Mouse (Mus musculus) inflammation-experienced regulatory T-cells, adult 6 months (primary cell): ENCODE data around the gene Epha6. TPM values are rescaled to one million over a fixed set of nuclear protein-coding genes. Genes with fewer than 3 reads are reported as not detected.

Experiments used
- ATAC-seq: one replicate; pipeline ENCODE4 v1.8.0; 2017
- polyA plus RNA-seq, 3 experiments: library from polyadenylated mRNA; unstranded; fragments of 100-300 nt; shearing (Covaris generic); gene quantifications; one replicate each; pipeline ENCODE4 v1.2.1; 2017

Epha6 gene
- polyA plus RNA-seq, 3 experiments from 2014 or later: not detected

DNA sequence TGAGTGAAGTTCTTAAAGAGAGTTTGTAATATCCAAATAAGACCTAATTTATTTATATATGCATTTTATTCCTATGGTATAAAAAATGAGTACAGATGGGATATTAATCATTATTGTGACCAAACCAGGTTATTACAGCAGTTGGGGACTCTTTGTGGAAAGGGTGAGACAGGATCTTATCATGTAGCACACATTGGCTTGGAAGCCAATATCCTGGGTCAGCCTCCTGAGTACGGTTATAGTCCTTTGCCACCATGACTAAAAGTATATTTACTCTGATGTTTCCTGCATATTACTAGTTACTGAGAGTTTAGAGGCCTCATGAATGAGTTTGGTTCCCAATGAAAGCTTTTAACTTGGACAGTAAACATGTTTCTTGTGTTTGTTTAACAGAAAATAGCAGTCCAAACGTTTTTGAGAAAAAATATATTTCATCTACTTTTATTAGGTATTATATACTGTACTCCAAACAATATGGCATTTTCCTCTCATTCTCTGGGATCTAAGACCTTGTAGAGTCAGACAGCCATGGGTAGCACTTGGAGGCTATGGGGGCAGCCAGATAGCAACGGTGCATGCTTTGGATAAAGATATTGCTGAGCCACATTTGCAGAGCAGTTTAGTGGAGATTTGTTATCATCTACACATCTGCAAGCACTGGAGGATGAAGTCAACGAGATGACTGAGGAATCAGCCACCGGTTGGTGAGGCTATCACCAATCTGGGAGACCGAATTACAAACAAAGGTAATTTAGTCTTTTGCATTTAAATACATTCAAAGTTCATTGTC lies 340.4 kb downstream of the Epha6 start:
- no peak for ATAC-seq

DNA sequence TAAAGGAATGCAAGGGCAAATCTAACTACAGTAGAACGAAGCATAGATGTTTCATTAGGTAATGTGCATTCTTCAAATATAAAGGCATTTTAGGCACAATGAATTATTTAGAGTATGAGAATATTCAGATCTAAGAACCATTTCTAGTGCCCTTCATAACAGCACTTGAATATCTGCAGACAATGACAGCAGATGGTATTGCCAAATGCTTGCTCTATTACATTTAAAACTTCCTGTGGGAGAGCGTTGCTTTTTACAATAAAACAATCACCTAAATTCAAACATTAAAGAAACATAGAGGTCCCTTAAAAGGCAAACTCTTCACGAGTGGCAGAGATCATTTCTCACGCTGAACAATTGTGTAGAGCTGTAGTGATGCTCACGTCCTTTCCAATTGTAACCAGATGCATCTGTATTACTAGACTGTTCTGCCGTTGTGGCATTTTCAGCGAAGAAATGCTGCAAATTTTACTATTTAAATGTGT lies 347.1 kb downstream of the Epha6 start:
- no peak for ATAC-seq

DNA sequence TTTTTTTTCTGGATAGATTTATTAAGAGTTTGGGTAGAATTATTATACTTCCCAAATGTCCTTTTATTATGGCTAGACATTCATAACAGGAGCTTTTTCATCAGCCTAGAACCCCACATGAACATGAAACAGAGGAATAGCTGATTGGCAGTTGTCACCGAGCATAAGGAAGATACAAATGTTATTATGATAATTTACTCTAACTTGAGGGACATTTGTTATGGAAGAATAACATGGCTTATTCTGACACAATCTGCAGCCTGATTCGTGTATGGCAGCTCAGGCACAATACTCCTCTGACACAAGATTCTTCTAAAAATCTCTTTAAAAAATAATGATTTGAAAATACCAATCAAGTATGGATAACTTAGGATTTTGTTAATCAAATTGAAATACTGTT lies 347.7 kb downstream of the Epha6 start:
- ATAC-seq: no peak

DNA sequence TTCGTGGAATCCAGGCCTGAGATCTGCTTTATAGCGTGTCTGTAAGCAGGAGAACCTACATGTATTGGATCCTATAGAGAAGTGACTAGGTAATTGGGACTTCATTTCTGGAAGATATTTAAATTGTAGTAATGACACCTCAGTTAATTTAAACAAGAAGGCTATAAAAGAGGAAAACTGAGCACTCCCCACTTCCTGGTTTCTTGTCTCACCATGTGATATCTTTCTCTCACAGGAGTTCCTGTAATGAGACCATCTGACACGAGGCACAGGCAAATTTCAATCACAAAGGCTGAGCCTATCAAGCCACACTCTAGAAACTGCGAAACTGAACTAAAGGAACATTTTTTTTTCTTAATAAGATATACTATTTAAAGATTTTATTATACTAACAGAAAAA lies 348.3 kb downstream of the Epha6 start:
- no peak for ATAC-seq

DNA sequence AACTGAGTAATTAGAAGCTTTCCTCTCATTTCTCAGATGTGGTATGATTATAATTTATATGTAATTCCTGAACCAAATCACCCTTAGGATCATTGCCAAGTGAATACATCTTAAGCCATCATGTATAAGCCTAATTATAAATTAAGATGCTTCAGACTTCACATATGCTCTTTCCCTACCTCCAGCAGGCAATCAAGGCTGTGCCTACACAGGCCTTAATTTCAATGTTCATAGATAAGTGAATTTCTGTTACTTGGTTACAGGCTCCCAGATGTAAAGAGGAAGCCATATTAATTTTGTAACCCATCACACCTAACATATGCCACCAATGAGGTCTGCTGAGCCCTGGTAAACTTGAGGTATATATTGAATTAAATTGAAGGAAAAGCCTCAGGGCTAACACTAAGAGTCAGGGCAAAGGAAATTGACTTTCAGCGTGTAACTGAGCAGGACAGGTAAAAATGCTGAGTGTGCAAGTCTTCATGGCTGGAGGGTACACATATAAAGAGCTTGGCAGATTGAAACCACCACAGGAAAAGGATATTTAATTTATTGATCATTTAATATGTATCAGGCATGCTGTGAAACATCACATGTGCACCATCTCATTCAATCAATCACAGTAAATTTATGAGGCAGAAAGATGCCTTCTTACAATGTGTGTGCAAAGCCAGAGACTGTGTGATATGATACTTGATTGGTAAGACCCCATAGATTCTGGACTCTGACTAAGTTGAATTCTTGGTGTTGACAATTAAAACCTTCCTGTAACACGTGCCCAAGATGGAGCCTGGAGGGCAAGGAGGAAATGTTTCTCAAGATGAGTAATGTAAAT lies 365.8 kb downstream of the Epha6 start:
- no peak for ATAC-seq

DNA sequence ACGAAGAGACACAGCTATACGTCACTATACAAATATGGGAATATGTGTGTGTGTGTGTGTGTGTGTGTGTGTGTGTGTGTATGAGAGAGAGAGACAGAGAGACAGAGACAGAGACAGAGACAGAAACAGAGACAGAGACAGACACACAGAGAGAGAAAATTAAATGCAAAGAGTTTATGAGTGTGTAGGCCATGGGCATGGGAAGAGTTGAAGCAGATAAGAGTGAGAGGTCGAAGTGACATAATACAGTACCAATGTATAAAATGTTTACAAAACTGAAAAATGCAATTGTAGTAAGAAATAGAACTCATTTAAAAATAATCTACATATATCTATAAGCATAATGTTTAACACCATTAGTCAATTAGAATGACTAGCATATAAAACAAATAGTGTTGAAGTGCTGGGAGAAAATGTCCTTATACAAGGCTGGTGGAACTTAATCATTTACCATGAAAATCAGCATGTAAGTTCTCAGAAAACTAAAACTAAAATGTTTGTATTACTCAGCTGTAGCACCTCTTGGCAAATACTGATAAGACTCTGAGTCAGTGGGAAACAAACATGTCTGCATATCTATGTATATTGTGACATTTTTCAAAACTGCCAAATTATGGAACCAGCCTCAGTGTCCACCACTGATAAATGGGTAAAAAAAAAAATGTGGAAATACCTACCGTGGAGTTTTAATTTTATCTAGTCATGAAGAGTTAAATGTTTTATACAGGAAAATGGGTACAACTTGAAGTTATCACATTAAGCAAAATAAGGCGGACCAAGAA lies 371.2 kb downstream of the Epha6 start:
- ATAC-seq: no peak

DNA sequence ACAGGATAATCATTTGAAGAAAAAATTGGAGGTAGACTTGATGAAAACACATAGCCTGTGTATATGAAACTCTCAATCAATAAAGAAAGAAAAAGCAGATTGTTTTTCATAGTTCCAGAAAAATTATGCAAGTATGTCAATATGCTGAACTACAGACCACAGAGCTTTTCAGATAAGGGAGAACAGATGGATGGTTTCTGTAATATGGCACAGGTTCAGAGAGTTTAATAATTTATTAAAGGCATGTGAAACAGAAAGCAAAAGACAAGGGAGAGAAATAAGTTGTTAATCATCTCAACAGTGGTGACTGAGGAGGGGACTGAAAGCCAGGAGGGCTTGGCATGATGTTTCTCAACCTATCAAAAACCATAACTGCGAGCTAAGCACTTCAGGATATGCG lies 372.3 kb downstream of the Epha6 start:
- ATAC-seq: no peak

DNA sequence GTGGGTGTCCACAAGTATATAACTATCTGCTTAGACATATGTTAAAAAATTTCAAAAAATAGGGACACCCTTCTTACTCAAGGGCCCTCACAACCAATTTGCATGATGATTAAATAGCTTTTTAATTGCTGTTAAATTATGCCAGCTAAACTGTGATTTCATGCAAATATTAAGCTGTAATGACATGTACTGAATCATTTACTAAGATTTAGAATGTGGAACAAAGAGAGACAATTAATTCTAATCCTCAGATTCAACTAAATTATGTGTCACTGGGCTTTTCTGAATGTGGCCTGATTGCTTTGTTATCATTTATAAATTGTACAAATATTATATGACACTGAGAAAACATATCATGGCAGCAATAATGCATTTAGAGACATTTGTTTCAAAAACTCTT lies 396.2 kb downstream of the Epha6 start:
- ATAC-seq: no peak

DNA sequence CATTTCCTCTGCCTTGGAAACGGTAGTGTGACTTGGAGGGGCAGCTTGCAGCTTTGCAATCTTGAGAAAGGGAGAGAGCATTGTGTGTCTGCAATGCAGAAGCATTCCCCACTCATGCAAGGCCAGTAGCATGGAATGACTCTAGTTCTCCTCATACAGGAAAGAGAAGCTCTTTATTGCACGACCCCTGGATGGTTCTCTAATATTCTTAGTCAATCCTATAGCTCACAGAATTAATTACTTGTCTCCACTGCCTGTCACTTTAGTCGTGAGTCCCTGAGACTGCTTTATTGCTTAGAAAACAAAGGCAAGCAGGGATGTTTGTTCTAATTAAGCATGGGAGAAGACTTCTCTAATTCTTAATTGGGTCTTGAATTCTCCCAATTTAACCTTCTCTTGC lies 429.8 kb downstream of the Epha6 start:
- no peak for ATAC-seq

DNA sequence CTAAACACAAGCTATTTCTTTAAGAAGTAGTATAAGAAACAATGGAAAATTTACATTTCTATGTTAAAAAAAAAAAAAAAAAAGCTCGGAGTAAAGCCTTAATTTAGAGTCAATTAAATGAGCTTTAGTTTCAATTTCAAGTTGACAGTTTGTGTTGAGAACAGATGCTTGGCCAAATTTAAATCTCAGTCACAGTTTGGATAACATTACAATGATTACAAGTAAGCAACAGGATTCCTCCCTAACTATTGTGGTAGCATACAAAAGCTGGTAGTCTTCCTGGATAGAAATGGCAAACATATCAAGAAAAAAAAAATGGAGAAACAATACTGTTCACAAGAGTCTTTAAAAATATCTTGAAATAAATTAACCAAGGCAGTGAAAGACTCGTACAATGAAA lies 452.9 kb downstream of the Epha6 start:
- no peak for ATAC-seq

DNA sequence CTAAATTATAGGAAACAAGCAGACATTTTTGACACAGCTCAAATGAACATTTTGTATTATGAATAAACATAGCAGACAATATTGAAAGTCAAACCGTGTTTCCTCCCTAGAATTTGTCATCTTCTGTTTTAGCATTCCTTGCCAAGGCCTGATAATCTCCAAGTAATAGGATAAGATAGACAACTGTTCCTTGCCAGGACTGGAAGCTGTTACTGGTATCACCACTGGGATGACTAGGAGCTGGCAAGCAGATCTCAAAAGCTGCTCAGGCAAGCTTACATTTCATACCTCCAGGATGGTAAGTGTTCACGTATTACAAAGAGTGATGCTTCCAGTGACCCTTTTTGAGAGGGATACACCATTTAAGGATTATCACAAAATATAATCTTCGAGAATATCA lies 461.0 kb downstream of the Epha6 start:
- no peak for ATAC-seq

DNA sequence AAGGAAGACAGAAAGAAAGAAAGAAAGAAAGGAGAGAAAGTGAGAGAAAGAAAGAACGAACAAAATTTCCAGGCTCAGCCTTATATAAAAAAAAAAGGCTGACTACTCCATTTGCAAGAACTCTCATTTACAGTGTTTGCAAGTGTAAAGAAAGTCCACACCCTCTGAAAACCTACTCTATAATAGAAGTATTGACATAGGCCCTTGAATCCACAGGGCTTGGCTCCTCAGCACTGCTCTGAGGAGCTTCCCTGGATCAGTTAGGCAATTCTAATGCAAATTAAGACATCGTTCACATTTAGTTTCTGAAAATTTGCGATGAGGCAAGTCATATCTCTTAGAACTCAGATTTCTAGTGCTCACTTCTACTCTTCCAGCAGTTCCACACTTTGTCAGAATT lies 483.9 kb downstream of the Epha6 start:
- no peak for ATAC-seq

DNA sequence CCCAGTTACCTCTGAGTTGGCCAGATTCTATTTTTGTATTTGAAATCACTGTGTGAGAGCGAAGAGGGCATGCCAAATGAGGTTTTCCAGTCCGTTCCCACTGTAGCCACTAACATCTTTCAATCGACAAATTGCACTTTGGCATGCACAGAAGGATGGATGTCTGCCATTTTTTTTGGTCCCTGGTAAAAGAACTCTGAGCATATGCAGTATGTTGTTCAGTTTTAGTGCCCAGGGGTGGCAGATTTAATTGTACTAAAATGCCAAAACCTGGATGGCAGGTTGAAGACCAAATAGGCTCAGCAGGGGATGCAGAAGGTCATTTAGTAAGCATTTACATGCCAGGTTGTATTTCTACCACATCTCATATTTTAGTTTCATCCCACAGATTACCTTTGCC lies 503.1 kb downstream of the Epha6 start:
- ATAC-seq: no peak

DNA sequence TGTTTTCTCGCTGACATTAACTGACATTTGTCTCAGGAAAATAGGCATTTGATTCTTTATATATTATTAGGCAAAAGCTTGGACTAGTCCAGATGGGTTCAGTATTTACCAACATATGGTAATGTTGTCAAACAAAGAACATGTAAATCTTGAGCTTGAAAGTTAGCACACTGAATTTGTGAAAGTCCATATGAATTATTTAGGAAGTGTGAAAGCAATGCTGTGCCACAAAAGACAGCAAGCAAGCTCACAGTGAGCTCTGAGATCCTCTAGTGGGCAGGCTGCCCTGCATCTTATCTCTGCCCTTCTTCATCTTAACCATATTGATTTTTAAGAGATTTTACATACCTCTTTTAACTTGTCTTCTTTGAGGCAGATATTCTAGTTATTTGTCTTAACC lies 510.0 kb downstream of the Epha6 start:
- no peak for ATAC-seq

DNA sequence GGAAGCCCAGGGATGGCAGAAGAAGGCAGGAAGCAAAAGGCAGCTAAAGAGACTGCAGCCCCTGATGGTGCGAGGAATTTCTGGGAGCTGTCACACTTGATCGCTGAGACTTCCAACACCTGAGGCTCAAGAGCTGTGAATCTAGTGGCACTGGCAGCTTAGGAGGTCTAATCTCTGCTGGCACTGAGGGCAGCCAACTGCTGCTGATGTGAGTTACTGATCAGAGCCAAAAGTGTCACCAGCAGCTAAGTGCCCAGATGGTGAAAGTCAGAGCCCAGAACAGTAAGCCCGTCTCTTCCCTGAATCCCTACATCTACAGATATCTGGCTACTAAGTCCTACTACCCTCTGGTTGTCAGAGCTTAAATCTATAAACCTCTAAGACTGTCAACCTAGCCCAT lies 518.4 kb downstream of the Epha6 start:
- ATAC-seq: no peak

DNA sequence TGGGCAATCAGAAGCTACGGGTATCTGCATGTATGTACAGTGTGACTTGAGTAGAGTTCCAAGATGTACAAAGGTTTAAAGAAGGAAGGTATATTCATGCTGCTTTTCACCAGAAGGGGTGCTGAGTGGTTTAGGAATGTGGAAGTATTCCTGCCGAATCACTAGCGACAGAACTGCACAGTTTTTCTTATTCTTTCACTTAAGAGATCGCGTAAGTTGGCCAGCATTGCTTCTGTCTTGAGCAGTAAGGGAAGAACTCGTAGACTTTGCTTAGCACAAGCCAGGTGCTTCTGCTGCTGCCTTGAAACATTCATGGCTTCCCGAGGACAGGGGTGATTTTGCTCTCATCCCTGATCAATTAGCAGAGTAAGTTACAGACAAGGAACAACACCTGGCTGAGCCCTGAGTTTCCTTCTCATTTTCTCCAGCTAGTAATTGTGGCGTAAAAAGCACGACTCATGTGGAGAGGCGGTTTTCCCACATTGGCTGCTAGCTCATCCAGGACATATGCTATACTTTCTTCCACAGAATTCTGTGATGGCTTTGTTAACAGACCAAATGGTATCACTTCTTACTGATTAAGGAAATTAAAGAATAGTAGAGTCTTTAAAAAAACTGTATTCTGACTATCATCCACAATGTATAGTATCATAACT lies 534.7 kb downstream of the Epha6 start:
- ATAC-seq: no peak

DNA sequence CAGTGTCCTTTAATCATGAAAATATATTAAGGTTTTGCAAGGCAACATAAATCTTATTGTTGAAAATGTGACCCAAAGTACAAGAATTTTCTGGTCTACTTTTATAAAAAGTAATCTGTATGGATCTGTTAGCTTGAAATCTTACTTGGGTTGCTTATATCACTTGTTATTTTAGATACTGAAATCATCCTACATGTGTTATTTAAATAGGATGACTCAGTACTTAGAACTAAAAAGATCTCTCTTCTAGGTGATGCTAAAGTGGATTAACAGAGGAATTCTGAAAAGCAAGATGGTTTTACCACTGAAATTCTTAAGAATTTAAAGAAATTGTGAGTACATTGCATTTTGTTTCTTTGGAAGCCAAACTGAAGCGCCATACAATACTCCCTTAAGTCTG lies 561.5 kb downstream of the Epha6 start:
- ATAC-seq: no peak

DNA sequence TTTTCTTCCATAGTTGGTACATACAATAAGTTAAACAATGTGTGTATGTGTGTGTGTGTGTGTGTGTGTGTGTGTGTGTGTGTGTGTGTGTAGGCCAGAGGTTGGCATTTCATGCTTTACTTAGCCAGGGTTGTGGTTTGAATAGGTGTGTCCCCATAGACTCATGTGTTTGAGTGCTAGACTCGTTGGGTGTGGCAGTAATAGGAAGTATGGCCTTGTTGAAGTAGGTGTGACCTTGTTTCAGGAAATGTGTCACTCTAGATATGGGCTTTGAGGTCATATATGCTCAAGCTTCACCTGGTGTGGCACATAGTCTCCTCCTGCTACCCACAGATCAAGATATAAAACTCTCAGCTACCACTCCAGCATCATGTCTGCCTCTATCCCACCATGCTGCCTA lies 577.0 kb downstream of the Epha6 start:
- no peak for ATAC-seq

DNA sequence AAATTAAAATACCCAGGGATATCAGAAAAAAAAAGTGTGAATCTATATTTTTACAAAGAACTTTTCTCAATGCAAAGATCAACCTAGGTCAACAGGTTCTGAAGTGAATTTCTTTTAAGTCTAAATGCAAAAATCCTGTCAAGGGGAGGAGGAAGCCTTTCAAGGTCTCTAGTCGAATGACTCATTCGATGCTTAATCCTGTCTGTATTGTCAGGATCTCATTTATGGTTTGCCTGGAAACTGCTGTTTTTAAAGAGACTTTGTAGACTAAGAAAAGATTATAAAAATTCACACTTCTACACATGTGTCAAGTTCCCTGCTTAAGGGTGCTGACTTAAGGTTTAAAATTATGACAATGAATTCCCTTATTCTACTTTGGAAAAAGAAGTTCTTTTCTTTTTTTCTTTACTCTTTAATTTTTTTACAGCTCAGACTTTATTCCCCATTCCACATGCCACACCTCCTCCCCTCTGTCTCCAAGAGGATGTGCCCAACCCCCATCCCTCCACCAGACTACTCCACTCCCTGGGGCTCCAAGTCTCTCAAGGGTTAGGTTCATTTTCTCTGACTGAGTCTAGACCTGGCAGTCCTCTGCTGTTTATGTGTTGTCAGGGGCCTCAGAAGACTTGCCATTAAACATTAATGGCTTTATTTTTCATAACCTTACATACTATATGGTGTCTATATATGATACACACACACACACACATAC lies 598.3 kb downstream of the Epha6 start:
- ATAC-seq: no peak

DNA sequence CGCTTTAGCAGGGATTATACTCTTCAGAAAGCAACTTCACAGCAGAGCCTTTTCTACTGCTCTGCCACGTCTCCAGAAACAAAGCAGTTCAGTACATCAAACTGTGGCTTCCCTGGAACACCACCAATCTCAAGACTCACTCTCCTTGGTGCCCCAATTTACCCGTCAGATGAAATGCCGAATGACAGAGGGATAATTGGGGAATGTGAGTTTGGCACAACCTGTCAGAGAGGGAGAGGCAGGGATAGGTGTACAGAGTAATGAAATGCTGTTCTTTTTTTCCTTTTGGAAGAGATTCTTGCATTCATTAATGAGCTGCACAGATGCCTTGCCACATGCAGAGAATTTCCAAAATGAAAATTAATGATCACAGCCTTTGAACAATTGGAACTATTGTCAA lies 635.5 kb downstream of the Epha6 start:
- no peak for ATAC-seq

DNA sequence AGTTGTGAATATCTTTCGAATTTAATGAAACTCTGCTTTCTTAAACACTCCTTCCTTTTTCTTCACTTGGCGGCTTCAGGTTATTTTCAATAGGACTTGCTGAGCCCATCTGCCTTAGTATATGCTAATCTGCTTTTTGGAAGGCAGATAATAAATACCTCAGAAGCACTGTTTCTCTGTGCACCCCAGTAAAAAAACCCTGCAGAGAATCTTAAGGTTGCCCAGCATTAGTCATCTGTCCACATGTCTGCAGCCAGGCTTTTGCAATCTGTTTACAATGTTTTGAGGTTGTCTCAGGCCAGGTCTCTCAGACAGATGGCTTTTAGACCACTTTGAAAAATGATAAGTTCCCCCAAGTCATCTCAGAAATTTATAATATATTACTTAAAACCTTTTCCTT lies 649.6 kb downstream of the Epha6 start:
- no peak for ATAC-seq

DNA sequence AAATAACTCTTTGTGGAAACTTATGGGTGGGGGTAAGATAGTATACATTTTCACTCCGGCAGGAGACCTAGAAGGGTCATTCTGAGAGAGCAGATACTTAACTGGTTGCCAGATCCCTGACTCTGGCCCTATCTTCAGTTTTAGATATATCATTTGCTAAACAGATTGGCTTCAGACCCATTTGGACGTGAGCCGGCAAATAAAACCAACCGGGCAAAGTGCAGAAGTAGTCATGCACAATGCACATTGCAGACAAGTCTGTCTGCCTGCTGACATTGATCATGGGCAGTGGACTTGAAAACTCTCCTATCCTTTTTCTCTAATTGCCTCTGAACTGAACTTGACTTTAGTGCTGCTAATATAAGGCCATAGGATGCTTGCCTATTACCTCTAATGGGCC lies 681.6 kb downstream of the Epha6 start:
- no peak for ATAC-seq
